Mouse (Mus musculus) cerebellum, adult 2 months (tissue): ENCODE measurements at regions not wholly inside any gene's neighbourhood (a gene's known extent, or its start where the extent isn't known, plus 50 kb on each side); places are given as distances from the start of the nearest gene placed in this dataset.

Experiments
- CTCF ChIP-seq: fragments of 200-500 bp; IDR thresholded peaks from 2 replicates; pipeline ENCODE4 v1.5.1; 2011; ENCODE audit warnings: low read depth, mild to moderate bottlenecking, control low read depth, low read length, moderate library complexity, borderline replicate concordance; ENCODE audit not compliant: insufficient read depth
- POLR2A ChIP-seq: fragments of 200-500 bp; IDR thresholded peaks from 2 replicates; pipeline ENCODE4 v1.6.1; 2011; ENCODE audit warnings: low read length, control low read depth, borderline replicate concordance; ENCODE audit not compliant: insufficient read depth

- TF ChIP-seq POLR2A (no peak), CTCF (no peak)
Observed at GRCm38 (mm10) chr7:116959196-116959895, 421.4 kb upstream of the Xylt1 start.
